Mouse (Mus musculus) E14TG2a.4 (cell line): ENCODE results near the gene Slc51b.

ENCODE experiments used
- CTCF ChIP-seq: conservative IDR thresholded peaks from 2 replicates; pipeline ENCODE4 v1.5.1; 2014; ENCODE audit warnings: low read length
- NANOG ChIP-seq: IDR thresholded peaks from 2 replicates; pipeline ENCODE4 v1.6.1; 2014; ENCODE audit warnings: borderline replicate concordance, low read length, mixed read lengths
- POU5F1 ChIP-seq: IDR thresholded peaks from 2 replicates; pipeline ENCODE4 v1.6.1; 2014; ENCODE audit warnings: low read length, borderline replicate concordance

GRCm38 (mm10) chr9:65460198-65460597 lies 37.4 kb upstream of the Slc51b start:
- TF ChIP-seq CTCF: no peak
- TF ChIP-seq NANOG: no peak
- TF ChIP-seq POU5F1: no peak
